Mouse (Mus musculus): Measurements from ENCODE around the gene Mex3a. TPM values are rescaled to one million over a fixed set of nuclear protein-coding genes. Genes with fewer than 3 reads are reported as not detected.

Mex3a gene
- polyA plus RNA-seq, 1 experiment from 2014 or later: 28.6 TPM

DNA sequence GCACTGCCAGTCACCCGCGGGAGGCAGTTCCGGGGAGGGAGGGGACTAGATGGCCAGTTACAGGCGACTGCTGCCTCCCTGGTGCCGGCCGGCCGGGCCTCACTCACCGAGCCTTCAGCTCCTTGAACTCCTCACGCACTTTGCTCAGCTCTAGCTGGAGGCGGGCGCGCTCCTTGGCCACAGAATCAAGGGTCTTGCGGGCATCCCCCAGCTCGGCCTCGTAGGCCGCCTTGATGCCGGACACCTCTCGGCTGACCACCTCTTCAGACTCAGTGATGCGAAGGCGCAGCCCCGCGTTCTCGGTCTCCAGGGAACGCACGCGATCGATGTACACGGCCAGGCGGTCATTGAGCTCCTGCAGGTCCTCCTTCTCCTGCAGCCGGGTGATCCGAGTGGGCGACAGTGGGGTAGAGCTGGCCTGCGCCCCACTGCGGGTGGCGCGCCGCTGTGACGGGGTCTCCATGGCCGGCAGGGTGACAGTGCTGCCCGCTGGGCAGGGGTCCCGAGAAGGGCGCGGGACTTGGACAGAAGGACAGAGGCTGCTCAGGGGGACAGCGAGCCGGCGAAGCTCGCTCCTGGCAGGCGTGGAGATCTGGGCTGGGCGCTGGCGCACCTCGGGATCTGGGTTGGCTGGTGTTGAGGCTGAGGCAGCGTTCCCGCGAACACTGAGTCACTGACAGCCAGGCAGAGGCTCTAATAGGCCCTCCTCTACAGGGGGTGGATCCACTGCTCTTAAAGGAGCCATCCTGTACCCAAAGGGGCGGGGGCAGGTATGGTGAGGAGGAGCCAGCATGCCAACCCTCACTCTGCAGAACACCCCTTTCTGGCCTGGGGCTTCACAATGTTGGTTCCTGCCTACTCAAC lies 29.3 kb upstream of the Mex3a start:
- no peaks in the 10 kb centered on the region for H3K9me3 ChIP-seq (replicated peaks; ENCODE audit: control insufficient read depth, low read length, poor library complexity, severe bottlenecking)
- peak overlapping the region; percentile 57 for H3K4me3 ChIP-seq (ENCODE audit: low read depth, low read length)
- H3K27me3 ChIP-seq (ENCODE audit: control insufficient read depth, insufficient read depth, low read depth, low read length): no peaks in the 10 kb centered on the region
- peaks cover 11% of the 10 kb centered on the region for H3K4me1 ChIP-seq (ENCODE audit: control insufficient read depth, insufficient read depth, low read length)
- peak overlapping the region; percentile 40 for H3K27ac ChIP-seq (ENCODE audit: low read length)
- peak; percentile 94 for ATAC-seq
- peak overlapping the region; percentile 76 for H3K9ac ChIP-seq (ENCODE audit: low read depth, low read length)
- no peaks in the 10 kb centered on the region for H3K36me3 ChIP-seq (ENCODE audit: control insufficient read depth, insufficient read depth, low read length)
- H3K4me2 ChIP-seq (ENCODE audit: low read length): peak overlapping the region; percentile 71
- under 1% methylated on average over 55 of the region's 55 CpGs for WGBS

DNA sequence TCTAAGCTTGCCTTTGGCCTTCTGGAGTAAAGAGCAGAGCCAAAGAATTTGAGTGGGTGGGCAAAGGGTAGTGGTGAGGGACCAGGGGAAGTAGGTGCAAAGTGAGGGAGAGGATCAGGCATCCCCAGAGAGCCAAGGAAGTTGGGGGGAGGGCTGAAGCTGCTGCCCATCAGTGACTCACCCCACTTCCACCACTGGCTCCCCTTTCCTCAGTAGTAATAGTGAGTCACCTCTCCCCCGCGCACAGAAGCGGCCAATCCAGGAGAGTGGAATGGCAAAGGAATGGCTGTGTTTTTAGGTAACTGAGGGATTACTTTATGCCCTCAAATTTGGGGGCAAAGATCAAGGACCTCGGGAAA lies 28.7 kb upstream of the Mex3a start:
- H3K4me3 ChIP-seq (ENCODE audit: low read depth, low read length): peak overlapping the region; percentile 57
- no peaks in the 10 kb centered on the region for H3K27me3 ChIP-seq (ENCODE audit: control insufficient read depth, insufficient read depth, low read depth, low read length)
- H3K36me3 ChIP-seq (ENCODE audit: control insufficient read depth, insufficient read depth, low read length): no peaks in the 10 kb centered on the region
- no peaks in the 10 kb centered on the region for H3K9me3 ChIP-seq (replicated peaks; ENCODE audit: control insufficient read depth, low read length, poor library complexity, severe bottlenecking)
- peak overlapping the region; percentile 6; the same call in 1 of the 2 replicates for H3K27ac ChIP-seq (ENCODE audit: low read length)
- 12% methylated on average over 4 of the region's 4 CpGs for WGBS
- peak overlapping the region; percentile 71 for H3K4me2 ChIP-seq (ENCODE audit: low read length)
- no peak overlapping the region; the same call in 1 of the 2 replicates for H3K9ac ChIP-seq (ENCODE audit: low read depth, low read length)
- H3K4me1 ChIP-seq (ENCODE audit: control insufficient read depth, insufficient read depth, low read length): peaks cover 11% of the 10 kb centered on the region
- no peak; the same call in 1 of the 2 replicates for ATAC-seq

- no peak for ATAC-seq
Measured at GRCm38 (mm10) chr3:88503881-88504746, 28.1 kb upstream of the Mex3a start.

GRCm38 (mm10) chr3:88505081-88505480 lies 27.1 kb upstream of the Mex3a start:
- Histone ChIP-seq H3K4me3 (ENCODE audit: low read depth, low read length) (no peak overlapping the region), H3K36me3 (ENCODE audit: control insufficient read depth, insufficient read depth, low read length) (no peaks in the 10 kb centered on the region), H3K27ac (ENCODE audit: low read length) (no peak overlapping the region), H3K9ac (ENCODE audit: low read depth, low read length) (no peak overlapping the region), H3K4me1 (ENCODE audit: control insufficient read depth, insufficient read depth, low read length) (peaks cover 18% of the 10 kb centered on the region), H3K9me3 (replicated peaks; ENCODE audit: control insufficient read depth, low read length, poor library complexity, severe bottlenecking) (no peaks in the 10 kb centered on the region), H3K4me2 (ENCODE audit: low read length) (no peak overlapping the region), H3K27me3 (ENCODE audit: control insufficient read depth, insufficient read depth, low read depth, low read length) (no peaks in the 10 kb centered on the region)
- 70% methylated on average over 6 of the region's 6 CpGs for WGBS
- no peak for ATAC-seq

More at GRCm38 (mm10) chr3:88503881-88504746, 28.1 kb upstream of the Mex3a start:
- Histone ChIP-seq H3K4me3 (ENCODE audit: low read depth, low read length) (no peak overlapping the region), H3K27me3 (ENCODE audit: control insufficient read depth, insufficient read depth, low read depth, low read length) (no peaks in the 10 kb centered on the region), H3K4me1 (ENCODE audit: control insufficient read depth, insufficient read depth, low read length) (peaks cover 11% of the 10 kb centered on the region), H3K4me2 (ENCODE audit: low read length) (no peak overlapping the region), H3K9ac (ENCODE audit: low read depth, low read length) (no peak overlapping the region), H3K9me3 (replicated peaks; ENCODE audit: control insufficient read depth, low read length, poor library complexity, severe bottlenecking) (no peaks in the 10 kb centered on the region), H3K36me3 (ENCODE audit: control insufficient read depth, insufficient read depth, low read length) (no peaks in the 10 kb centered on the region), H3K27ac (ENCODE audit: low read length) (no peak overlapping the region)
- 48% methylated on average over 8 of the region's 8 CpGs for WGBS

GRCm38 (mm10) chr3:88505765-88506164 lies 26.4 kb upstream of the Mex3a start:
- Histone ChIP-seq H3K9ac (ENCODE audit: low read depth, low read length) (no peak overlapping the region), H3K4me3 (ENCODE audit: low read depth, low read length) (no peak overlapping the region), H3K27ac (ENCODE audit: low read length) (no peak overlapping the region), H3K4me1 (ENCODE audit: control insufficient read depth, insufficient read depth, low read length) (peaks cover 21% of the 10 kb centered on the region), H3K27me3 (ENCODE audit: control insufficient read depth, insufficient read depth, low read depth, low read length) (no peaks in the 10 kb centered on the region), H3K36me3 (ENCODE audit: control insufficient read depth, insufficient read depth, low read length) (no peaks in the 10 kb centered on the region), H3K9me3 (replicated peaks; ENCODE audit: control insufficient read depth, low read length, poor library complexity, severe bottlenecking) (no peaks in the 10 kb centered on the region), H3K4me2 (ENCODE audit: low read length) (no peak overlapping the region)
- ATAC-seq: no peak
- 62% methylated on average over 7 of the region's 7 CpGs for WGBS

- peak overlapping the region; percentile 66 for H3K9ac ChIP-seq (ENCODE audit: low read depth, low read length)
- ATAC-seq: peak; percentile 21; the same call in 1 of the 2 replicates
- 78% methylated on average over 3 of the region's 3 CpGs for WGBS
Measured at GRCm38 (mm10) chr3:88509250-88509649, 22.9 kb upstream of the Mex3a start.

GRCm38 (mm10) chr3:88509692-88510420 lies 22.3 kb upstream of the Mex3a start, which contains the start of gene Lmna:
Gene Lmna, minus strand, starts transcription at chr3:88509956.
- no peaks in the 10 kb centered on the region for H3K36me3 ChIP-seq (ENCODE audit: control insufficient read depth, insufficient read depth, low read length)
- H3K4me2 ChIP-seq (ENCODE audit: low read length): peak within 1 kb of the TSS; percentile 67
- peak; percentile 96 for ATAC-seq
- peak within 1 kb of the TSS; percentile 66 for H3K9ac ChIP-seq (ENCODE audit: low read depth, low read length)
- peaks cover 20% of the 10 kb centered on the region for H3K4me1 ChIP-seq (ENCODE audit: control insufficient read depth, insufficient read depth, low read length)
- no peaks in the 10 kb centered on the region for H3K9me3 ChIP-seq (replicated peaks; ENCODE audit: control insufficient read depth, low read length, poor library complexity, severe bottlenecking)
- no peaks in the 10 kb centered on the region for H3K27me3 ChIP-seq (ENCODE audit: control insufficient read depth, insufficient read depth, low read depth, low read length)
- peak within 1 kb of the TSS; percentile 39 for H3K4me3 ChIP-seq (ENCODE audit: low read depth, low read length)
- WGBS: under 1% methylated on average over 29 of the region's 31 CpGs
- H3K27ac ChIP-seq (ENCODE audit: low read length): peak within 1 kb of the TSS; percentile 91

More at GRCm38 (mm10) chr3:88509250-88509649, 22.9 kb upstream of the Mex3a start:
- no peaks in the 10 kb centered on the region for H3K27me3 ChIP-seq (ENCODE audit: control insufficient read depth, insufficient read depth, low read depth, low read length)
- peak overlapping the region; percentile 39 for H3K4me3 ChIP-seq (ENCODE audit: low read depth, low read length)
- H3K9me3 ChIP-seq (replicated peaks; ENCODE audit: control insufficient read depth, low read length, poor library complexity, severe bottlenecking): no peaks in the 10 kb centered on the region
- H3K36me3 ChIP-seq (ENCODE audit: control insufficient read depth, insufficient read depth, low read length): no peaks in the 10 kb centered on the region
- H3K27ac ChIP-seq (ENCODE audit: low read length): peak overlapping the region; percentile 91
- H3K4me1 ChIP-seq (ENCODE audit: control insufficient read depth, insufficient read depth, low read length): peaks cover 20% of the 10 kb centered on the region
- peak overlapping the region; percentile 67 for H3K4me2 ChIP-seq (ENCODE audit: low read length)

GRCm38 (mm10) chr3:88510421-88511289 lies 21.5 kb upstream of the Mex3a start:
- Histone ChIP-seq H3K27me3 (ENCODE audit: control insufficient read depth, insufficient read depth, low read depth, low read length) (no peaks in the 10 kb centered on the region), H3K9ac (ENCODE audit: low read depth, low read length) (peak overlapping the region; percentile 66), H3K9me3 (replicated peaks; ENCODE audit: control insufficient read depth, low read length, poor library complexity, severe bottlenecking) (no peaks in the 10 kb centered on the region), H3K4me1 (ENCODE audit: control insufficient read depth, insufficient read depth, low read length) (peaks cover 20% of the 10 kb centered on the region), H3K4me3 (ENCODE audit: low read depth, low read length) (peak overlapping the region; percentile 39), H3K27ac (ENCODE audit: low read length) (peak overlapping the region; percentile 91), H3K4me2 (ENCODE audit: low read length) (peak overlapping the region; percentile 67), H3K36me3 (ENCODE audit: control insufficient read depth, insufficient read depth, low read length) (no peaks in the 10 kb centered on the region)
- ATAC-seq: 0 out of 2 replicates have a peak, but pooled peaks have one; percentile 9
- 50% methylated on average over 13 of the region's 13 CpGs for WGBS

Measured in midbrain, embryonic 16.5 days (tissue).